Mouse (Mus musculus): Measurements from ENCODE around the gene Hoxb2. TPM values are rescaled to one million over a fixed set of nuclear protein-coding genes. Genes with fewer than 3 reads are reported as not detected.

The Hoxb2 gene
- polyA plus RNA-seq, 1 experiment: not detected

DNA sequence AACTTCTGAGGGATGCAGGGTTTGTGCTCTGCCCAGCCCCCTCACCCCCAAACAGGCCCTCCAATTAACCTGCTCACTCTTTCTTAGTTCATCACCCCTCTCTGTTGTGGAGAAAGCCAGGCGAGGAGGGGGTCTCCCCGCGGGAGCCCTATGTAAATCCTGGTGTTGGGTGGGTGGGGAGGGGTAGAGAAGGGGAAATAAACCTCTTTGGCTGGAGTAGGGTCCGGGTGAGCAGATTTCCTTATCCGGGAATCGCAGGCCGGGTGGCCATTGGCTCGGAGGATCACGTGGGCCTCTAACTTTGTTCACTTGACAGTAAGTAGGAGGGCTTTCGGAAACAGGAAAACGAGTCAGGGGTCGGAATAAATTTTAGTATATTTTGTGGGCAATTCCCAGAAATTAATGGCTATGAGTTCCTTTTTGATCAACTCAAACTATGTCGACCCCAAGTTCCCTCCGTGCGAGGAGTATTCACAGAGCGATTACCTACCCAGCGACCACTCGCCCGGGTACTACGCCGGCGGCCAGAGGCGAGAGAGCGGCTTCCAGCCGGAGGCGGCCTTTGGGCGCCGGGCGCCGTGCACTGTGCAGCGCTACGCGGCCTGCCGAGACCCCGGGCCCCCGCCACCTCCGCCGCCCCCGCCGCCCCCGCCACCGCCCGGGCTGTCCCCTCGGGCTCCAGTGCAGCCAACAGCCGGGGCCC is 31.8 kb upstream of the Hoxb2 start:
- TF ChIP-seq MAX (IDR thresholded peaks at IDR 0.05) (no peak), FOSL1 (IDR thresholded peaks at IDR 0.05; ENCODE audit: insufficient read depth, low read length, poor library complexity, severe bottlenecking) (no peak), CTCF (IDR thresholded peaks at IDR 0.05; ENCODE audit: control insufficient read depth, insufficient read depth, insufficient read length) (no peak), USF1 (IDR thresholded peaks at IDR 0.05; ENCODE audit: low read depth) (no peak), MYOD1 (IDR thresholded peaks at IDR 0.05; ENCODE audit: control insufficient read depth, insufficient read length, low read depth) (no peak), CEBPB (IDR thresholded peaks at IDR 0.05; ENCODE audit: low read depth) (no peak), MYOG (IDR thresholded peaks at IDR 0.05; ENCODE audit: control insufficient read depth, extremely low read depth, insufficient read length) (no peak)
- no peak overlapping the region for H3K4me3 ChIP-seq (ENCODE audit: insufficient read depth, poor library complexity, severe bottlenecking)
- no peaks in the 10 kb centered on the region for H3K79me3 ChIP-seq (ENCODE audit: low read depth)
- no peaks in the 10 kb centered on the region for H3K79me2 ChIP-seq (ENCODE audit: control insufficient read depth, insufficient read depth)
- peaks cover 74% of the 10 kb centered on the region for H3K27me3 ChIP-seq (ENCODE audit: control insufficient read depth, insufficient read depth, insufficient read length)
- H3ac ChIP-seq (ENCODE audit: control insufficient read depth, insufficient read length, low read depth): peak overlapping the region; percentile 30
- no peaks in the 10 kb centered on the region for H3K36me3 ChIP-seq (ENCODE audit: control insufficient read depth, insufficient read depth)

DNA sequence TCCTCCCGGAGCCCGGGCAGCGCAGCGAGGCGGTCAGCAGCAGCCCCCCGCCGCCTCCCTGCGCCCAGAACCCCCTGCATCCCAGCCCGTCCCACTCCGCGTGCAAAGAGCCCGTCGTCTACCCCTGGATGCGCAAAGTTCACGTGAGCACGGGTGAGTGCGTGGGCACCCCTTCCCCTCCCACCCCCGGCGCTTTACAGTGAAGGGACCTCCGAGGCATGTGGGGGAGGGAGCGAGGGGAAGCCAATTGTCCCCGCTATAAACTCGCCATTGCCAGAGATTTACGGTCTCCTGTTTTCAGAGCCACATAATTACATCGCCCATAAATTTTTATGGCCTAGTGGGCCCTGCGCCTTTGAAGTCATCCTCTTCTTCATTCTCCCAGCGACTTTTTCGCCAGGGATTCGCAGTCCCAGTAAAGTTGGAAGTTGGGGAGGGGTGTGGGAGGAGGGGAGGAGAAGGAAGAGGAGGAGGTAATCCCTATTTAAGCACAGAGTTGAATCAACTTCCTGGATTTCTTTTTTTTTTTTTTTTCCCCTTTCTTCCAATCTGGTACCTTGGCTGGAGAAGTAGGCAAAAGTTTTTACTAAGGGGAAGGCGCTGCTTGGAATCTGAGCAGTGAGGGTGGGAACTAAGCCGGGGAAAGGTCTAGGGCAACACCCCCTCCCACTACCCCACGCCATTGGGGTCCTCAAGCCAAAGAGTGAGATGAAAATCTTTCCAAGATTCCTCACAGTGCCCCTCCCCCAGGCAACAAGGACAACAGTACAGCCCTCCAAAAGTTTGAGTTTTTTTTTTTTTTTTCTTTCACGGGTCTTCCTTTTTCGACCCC is 31.0 kb upstream of the Hoxb2 start:
- H3K4me3 ChIP-seq (ENCODE audit: insufficient read depth, poor library complexity, severe bottlenecking): no peak overlapping the region
- TF ChIP-seq MYOD1 (IDR thresholded peaks at IDR 0.05; ENCODE audit: control insufficient read depth, insufficient read length, low read depth) (no peak), CTCF (IDR thresholded peaks at IDR 0.05; ENCODE audit: control insufficient read depth, insufficient read depth, insufficient read length) (no peak), MAX (IDR thresholded peaks at IDR 0.05) (no peak), MYOG (IDR thresholded peaks at IDR 0.05; ENCODE audit: control insufficient read depth, extremely low read depth, insufficient read length) (no peak)

DNA sequence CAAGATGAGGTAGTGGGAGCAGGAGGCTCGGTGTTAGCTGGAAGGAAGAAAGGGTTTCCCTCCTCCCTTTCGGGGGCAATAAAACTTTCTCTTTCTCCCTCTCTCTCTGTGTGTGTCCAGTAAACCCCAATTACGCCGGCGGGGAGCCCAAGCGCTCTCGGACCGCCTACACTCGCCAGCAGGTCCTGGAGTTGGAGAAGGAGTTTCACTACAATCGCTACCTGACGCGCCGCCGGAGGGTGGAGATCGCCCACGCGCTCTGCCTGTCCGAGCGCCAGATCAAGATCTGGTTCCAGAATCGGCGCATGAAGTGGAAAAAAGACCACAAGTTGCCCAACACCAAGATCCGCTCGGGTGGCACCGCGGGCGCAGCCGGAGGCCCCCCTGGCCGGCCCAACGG is 30.4 kb upstream of the Hoxb2 start:
- H3K79me2 ChIP-seq (ENCODE audit: control insufficient read depth, insufficient read depth): no peaks in the 10 kb centered on the region
- no peaks in the 10 kb centered on the region for H3K36me3 ChIP-seq (ENCODE audit: control insufficient read depth, insufficient read depth)
- TF ChIP-seq USF1 (IDR thresholded peaks at IDR 0.05; ENCODE audit: low read depth) (no peak), MYOG (IDR thresholded peaks at IDR 0.05; ENCODE audit: control insufficient read depth, extremely low read depth, insufficient read length) (no peak), MAX (IDR thresholded peaks at IDR 0.05) (no peak), FOSL1 (IDR thresholded peaks at IDR 0.05; ENCODE audit: insufficient read depth, low read length, poor library complexity, severe bottlenecking) (no peak), MYOD1 (IDR thresholded peaks at IDR 0.05; ENCODE audit: control insufficient read depth, insufficient read length, low read depth) (no peak), CEBPB (IDR thresholded peaks at IDR 0.05; ENCODE audit: low read depth) (no peak), CTCF (IDR thresholded peaks at IDR 0.05; ENCODE audit: control insufficient read depth, insufficient read depth, insufficient read length) (no peak)
- H3K27me3 ChIP-seq (ENCODE audit: control insufficient read depth, insufficient read depth, insufficient read length): peaks cover 70% of the 10 kb centered on the region
- H3K79me3 ChIP-seq (ENCODE audit: low read depth): no peaks in the 10 kb centered on the region
- H3K4me3 ChIP-seq (ENCODE audit: insufficient read depth, poor library complexity, severe bottlenecking): peak overlapping the region; percentile 6
- no peak overlapping the region for H3ac ChIP-seq (ENCODE audit: control insufficient read depth, insufficient read length, low read depth)

More for the DNA sequence above, 31.0 kb upstream of the Hoxb2 start:
- no peak overlapping the region for H3ac ChIP-seq (ENCODE audit: control insufficient read depth, insufficient read length, low read depth)
- H3K79me2 ChIP-seq (ENCODE audit: control insufficient read depth, insufficient read depth): no peaks in the 10 kb centered on the region
- peaks cover 73% of the 10 kb centered on the region for H3K27me3 ChIP-seq (ENCODE audit: control insufficient read depth, insufficient read depth, insufficient read length)
- no peaks in the 10 kb centered on the region for H3K36me3 ChIP-seq (ENCODE audit: control insufficient read depth, insufficient read depth)
- H3K79me3 ChIP-seq (ENCODE audit: low read depth): no peaks in the 10 kb centered on the region

DNA sequence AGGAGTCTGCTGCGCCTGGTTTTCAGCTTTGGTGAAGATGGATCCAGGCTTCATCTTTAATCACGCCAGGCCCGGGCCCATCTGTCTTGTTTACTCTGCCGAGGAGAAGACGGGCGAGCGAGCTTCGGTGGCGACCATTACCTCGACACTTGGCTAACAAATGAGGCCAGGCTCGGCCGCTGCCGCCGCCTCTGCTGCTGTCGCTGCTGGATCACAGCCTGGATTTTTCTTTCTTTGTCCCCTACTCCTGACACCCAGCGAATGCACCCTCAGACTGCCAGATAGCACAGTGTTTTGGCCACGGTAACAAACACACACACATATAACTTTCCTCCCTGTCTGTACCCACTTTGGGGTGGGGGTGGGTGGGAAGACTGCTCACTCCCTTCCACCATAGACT is 29.6 kb upstream of the Hoxb2 start:
- no peaks in the 10 kb centered on the region for H3K79me3 ChIP-seq (ENCODE audit: low read depth)
- H3K79me2 ChIP-seq (ENCODE audit: control insufficient read depth, insufficient read depth): no peaks in the 10 kb centered on the region
- no peak overlapping the region for H3ac ChIP-seq (ENCODE audit: control insufficient read depth, insufficient read length, low read depth)
- H3K36me3 ChIP-seq (ENCODE audit: control insufficient read depth, insufficient read depth): no peaks in the 10 kb centered on the region
- peaks cover 70% of the 10 kb centered on the region for H3K27me3 ChIP-seq (ENCODE audit: control insufficient read depth, insufficient read depth, insufficient read length)
- no peak for TF ChIP-seq MAX (IDR thresholded peaks at IDR 0.05)
- no peak for TF ChIP-seq CTCF (IDR thresholded peaks at IDR 0.05; ENCODE audit: control insufficient read depth, insufficient read depth, insufficient read length)
- no peak for TF ChIP-seq USF1 (IDR thresholded peaks at IDR 0.05; ENCODE audit: low read depth)
- no peak for TF ChIP-seq CEBPB (IDR thresholded peaks at IDR 0.05; ENCODE audit: low read depth)
- no peak for TF ChIP-seq FOSL1 (IDR thresholded peaks at IDR 0.05; ENCODE audit: insufficient read depth, low read length, poor library complexity, severe bottlenecking)
- TF ChIP-seq MYOD1 (IDR thresholded peaks at IDR 0.05; ENCODE audit: control insufficient read depth, insufficient read length, low read depth): no peak
- no peak for TF ChIP-seq MYOG (IDR thresholded peaks at IDR 0.05; ENCODE audit: control insufficient read depth, extremely low read depth, insufficient read length)
- H3K4me3 ChIP-seq (ENCODE audit: insufficient read depth, poor library complexity, severe bottlenecking): no peak overlapping the region

DNA sequence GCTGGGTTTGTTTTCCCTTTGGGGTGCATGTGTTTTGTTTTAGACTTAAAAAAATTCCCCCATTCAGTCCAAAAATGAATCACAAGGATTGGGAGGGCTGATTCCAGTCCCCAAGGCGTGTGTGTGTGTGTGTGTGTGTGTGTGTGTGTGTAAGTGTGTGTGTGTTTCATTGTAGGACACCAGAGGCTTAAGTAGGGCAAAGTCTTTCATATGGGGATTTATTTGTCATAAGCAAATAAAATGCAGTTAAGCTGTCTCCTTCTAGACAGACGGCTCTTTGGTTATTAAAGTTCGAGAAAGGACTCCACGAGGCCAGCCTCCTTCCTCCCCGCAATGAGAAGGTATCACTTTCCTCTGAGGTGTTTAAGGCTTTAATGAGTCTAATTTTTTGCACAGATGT is 28.5 kb upstream of the Hoxb2 start:
- Histone ChIP-seq H3K27me3 (ENCODE audit: control insufficient read depth, insufficient read depth, insufficient read length) (peaks cover 76% of the 10 kb centered on the region), H3K36me3 (ENCODE audit: control insufficient read depth, insufficient read depth) (no peaks in the 10 kb centered on the region), H3ac (ENCODE audit: control insufficient read depth, insufficient read length, low read depth) (no peak overlapping the region), H3K79me3 (ENCODE audit: low read depth) (no peaks in the 10 kb centered on the region), H3K79me2 (ENCODE audit: control insufficient read depth, insufficient read depth) (no peaks in the 10 kb centered on the region), H3K4me3 (ENCODE audit: insufficient read depth, poor library complexity, severe bottlenecking) (no peak overlapping the region)
- no peak for TF ChIP-seq MAX (IDR thresholded peaks at IDR 0.05)
- TF ChIP-seq MYOG (IDR thresholded peaks at IDR 0.05; ENCODE audit: control insufficient read depth, extremely low read depth, insufficient read length): no peak
- TF ChIP-seq FOSL1 (IDR thresholded peaks at IDR 0.05; ENCODE audit: insufficient read depth, low read length, poor library complexity, severe bottlenecking): no peak
- no peak for TF ChIP-seq MYOD1 (IDR thresholded peaks at IDR 0.05; ENCODE audit: control insufficient read depth, insufficient read length, low read depth)
- TF ChIP-seq CTCF (IDR thresholded peaks at IDR 0.05; ENCODE audit: control insufficient read depth, insufficient read depth, insufficient read length): no peak
- TF ChIP-seq CEBPB (IDR thresholded peaks at IDR 0.05; ENCODE audit: low read depth): no peak
- no peak for TF ChIP-seq USF1 (IDR thresholded peaks at IDR 0.05; ENCODE audit: low read depth)

Data from C2C12 (cell line).